ENCODE assay signal across 9 mouse cellular contexts in genomic region chr2:106431637-106432199, GRCm38 (mm10).
DNase-seq lines count a peak whose midpoint lies in the region; ATAC-seq and TF ChIP-seq lines count a peak whose summit lies in the region.
"Had no signal": no experiment of that assay in that cellular context is flagged by ENCODE, and none has a peak within 500 bp of the region (broad histone marks: within the 10 kb centered on the region; RNA-seq: fewer than 3 reads in every experiment).

No protein-coding gene starts in this region.

- H3K27me3 ChIP-seq in hindbrain, embryonic 13.5 days: peaks cover 31% of the 10 kb centered on the region
- H3K27me3 ChIP-seq in midbrain, postnatal 0 days (ENCODE audit: insufficient read depth, low read length): no peaks in the 10 kb centered on the region
- H3K27me3 ChIP-seq: Patski had no signal

- DNase-seq in embryo, embryonic 11 days: peak; percentile 40
- DNase-seq in embryo, embryonic 10 days (ENCODE audit: low spot score): no peak
- no peak for DNase-seq in left cerebral cortex, adult 2 months (ENCODE audit: extremely low spot score in 1 of 2, low spot score in 2 of 2)
- no peak for DNase-seq in left cerebral cortex, adult 9 months (ENCODE audit: low spot score in 2 of 2)
- no peak for DNase-seq in midbrain, postnatal 0 days (ENCODE audit: low spot score)
- no peak for DNase-seq in right cerebral cortex, postnatal 14 days
- no peak for DNase-seq in adrenal gland, postnatal 36 days

- H3K4me1 ChIP-seq in hindbrain, embryonic 13.5 days (replicated peaks): peaks cover 11% of the 10 kb centered on the region
- H3K4me1 ChIP-seq in midbrain, postnatal 0 days (ENCODE audit: insufficient read depth, low read length): no peaks in the 10 kb centered on the region

- intact Hi-C loops in left cerebral cortex, adult 2 months (cut with DNase I): loop anchor here (1.0 to 10.0 kb wide), 3 partner anchors 261 to 1453 kb away; partner anchors contain the start of gene Mpped2

- no peaks in the 10 kb centered on the region for H3K36me3 ChIP-seq in hindbrain, embryonic 13.5 days
- no peaks in the 10 kb centered on the region for H3K36me3 ChIP-seq in midbrain, postnatal 0 days (ENCODE audit: insufficient read depth, low read length)

- peak overlapping the region; percentile 41; the same call in 1 of the 2 replicates for H3K4me3 ChIP-seq in left cerebral cortex, adult 2 months
- H3K4me3 ChIP-seq in hindbrain, embryonic 13.5 days: peak overlapping the region; percentile 22; the same call in 1 of the 2 replicates
- H3K4me3 ChIP-seq in midbrain, postnatal 0 days (ENCODE audit: low read depth, low read length): peak overlapping the region; percentile 23

- H3K9me3 ChIP-seq in hindbrain, embryonic 13.5 days: no peaks in the 10 kb centered on the region
- no peaks in the 10 kb centered on the region for H3K9me3 ChIP-seq in midbrain, postnatal 0 days (ENCODE audit: low read length)

- ATAC-seq in hindbrain, embryonic 13.5 days (ENCODE audit: low FRiP score): peak; percentile 47; the same call in 1 of the 2 replicates
- 0 out of 2 replicates have a peak, but pooled peaks have one; percentile 20 for ATAC-seq in midbrain, postnatal 0 days (ENCODE audit: low FRiP score)
- ATAC-seq: Patski had no signal

- H3K9ac ChIP-seq in hindbrain, embryonic 13.5 days: no peak overlapping the region
- H3K9ac ChIP-seq in midbrain, postnatal 0 days (replicated peaks; ENCODE audit: low read length, poor library complexity, severe bottlenecking): no peak overlapping the region

- peak overlapping the region; percentile 45 for H3K4me2 ChIP-seq in hindbrain, embryonic 13.5 days
- peak overlapping the region; percentile 46 for H3K4me2 ChIP-seq in midbrain, postnatal 0 days (ENCODE audit: low read depth, low read length, poor library complexity, severe bottlenecking)

- 20% methylated on average over 9 of the region's 9 CpGs for WGBS in hindbrain, embryonic 13.5 days
- WGBS in midbrain, postnatal 0 days: 15% methylated on average over 9 of the region's 9 CpGs

- TF ChIP-seq CTCF in left cerebral cortex, adult 2 months (IDR thresholded peaks at IDR 0.05): no peak
- TF ChIP-seq CTCF in midbrain, postnatal 0 days (IDR thresholded peaks at IDR 0.05): no peak

- H3K27ac ChIP-seq in left cerebral cortex, adult 2 months: no peak overlapping the region
- H3K27ac ChIP-seq in hindbrain, embryonic 13.5 days: no peak overlapping the region
- H3K27ac ChIP-seq in midbrain, postnatal 0 days (ENCODE audit: low read depth, low read length): no peak overlapping the region
